Mouse (Mus musculus): ENCODE results near the gene Apon. TPM values are rescaled to one million over a fixed set of nuclear protein-coding genes. Genes with fewer than 3 reads are reported as not detected.
"Not testable (repeated sequence)": the region's sequence is repeated elsewhere in the genome, so short reads cannot be mapped to it uniquely, and the experiment has no call there.

Apon gene
- total RNA-seq, 2 experiments from 2014 or later, result 0.20 TPM; not detected in 1

DNA sequence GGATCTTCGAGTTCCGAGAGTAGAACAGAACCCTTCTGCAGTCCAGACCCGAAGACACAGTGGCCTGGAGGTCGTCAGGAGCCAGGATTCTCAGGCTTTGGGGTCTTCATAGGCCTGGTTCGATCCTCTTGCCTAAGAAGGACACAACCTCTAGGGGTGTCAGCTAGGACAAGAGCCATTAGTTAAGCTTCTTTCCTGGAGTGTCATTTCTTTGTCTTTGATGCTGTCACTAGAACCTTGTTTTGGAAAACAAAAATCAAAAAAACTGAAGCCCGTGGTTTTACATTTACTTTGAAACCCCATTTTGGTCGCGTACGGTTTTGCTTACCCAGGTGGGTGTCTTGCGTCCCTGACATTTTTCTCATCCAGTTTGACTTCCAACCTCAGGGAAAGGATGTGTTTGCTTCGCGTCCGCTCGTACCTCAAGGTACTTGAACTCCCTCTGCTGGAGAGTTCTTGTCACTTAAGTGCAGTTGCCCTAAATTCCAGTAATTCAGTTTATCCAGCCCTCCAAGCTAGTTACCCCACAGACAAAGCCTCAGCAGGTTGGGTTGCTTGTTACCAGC lies 21.4 kb upstream of the Apon start:
- intact Hi-C loops (cut with DNase I), result loop anchor here (1.0 kb wide), 1 partner anchor 19 kb away; no protein-coding TSS in a partner anchor
- peak; percentile 73 to 76 for DNase-seq

DNA sequence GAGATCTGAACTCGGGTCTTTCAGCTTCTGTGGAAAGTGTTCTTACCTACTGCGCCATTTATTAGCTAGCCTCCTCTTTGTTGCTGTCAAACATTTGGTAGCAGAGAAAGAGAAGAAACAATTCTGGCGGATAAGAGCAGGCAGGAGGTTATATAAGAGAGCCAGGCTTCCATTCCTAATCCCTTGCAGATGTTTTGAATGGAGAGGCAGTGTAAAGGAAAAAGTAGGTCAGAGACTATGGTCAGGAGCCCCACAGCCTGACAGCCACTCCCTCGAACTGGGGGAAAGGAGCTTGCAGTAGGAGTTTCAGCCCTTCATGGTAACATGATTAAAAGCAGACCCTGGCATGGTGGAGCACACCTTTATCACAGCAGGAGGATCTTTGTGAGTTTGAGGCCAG lies 17.6 kb upstream of the Apon start:
- intact Hi-C loops (cut with DNase I), result no loop called here
- no peak for DNase-seq

DNA sequence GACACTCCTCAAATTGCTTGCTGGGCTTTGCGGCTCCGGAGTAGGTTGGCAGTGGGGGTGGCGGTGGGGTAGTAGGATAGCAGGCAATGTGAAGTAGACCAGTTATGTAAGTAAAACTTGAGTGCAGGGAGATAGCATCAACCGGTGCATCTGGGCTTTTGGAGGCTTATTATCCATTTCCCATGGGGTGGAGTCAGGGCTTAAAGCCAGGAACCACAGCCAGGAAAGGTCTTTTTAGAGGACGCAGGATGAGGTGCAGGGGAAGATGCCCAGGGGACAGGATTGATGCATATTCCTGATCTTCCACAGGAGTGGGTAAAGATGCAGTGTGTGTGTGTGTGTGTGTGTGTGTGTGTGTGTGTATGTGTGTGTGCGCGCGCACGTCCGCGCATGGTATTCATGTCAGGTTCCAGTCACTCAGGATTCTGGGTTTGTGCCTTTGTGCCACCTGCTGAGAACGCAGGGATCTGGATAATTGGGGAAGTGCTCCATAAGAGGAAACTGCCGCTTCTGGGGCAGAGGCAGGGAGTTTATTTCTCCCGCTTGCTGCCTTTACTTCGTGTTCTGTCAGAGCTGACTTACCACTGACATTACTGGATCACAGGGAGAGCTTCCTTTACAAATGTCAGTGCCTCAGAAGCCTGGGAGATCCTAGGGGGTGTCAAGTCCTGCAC lies 16.0 kb upstream of the Apon start:
- intact Hi-C loops (cut with DNase I), result no loop called here
- peak; percentile 53 to 60 for DNase-seq

DNA sequence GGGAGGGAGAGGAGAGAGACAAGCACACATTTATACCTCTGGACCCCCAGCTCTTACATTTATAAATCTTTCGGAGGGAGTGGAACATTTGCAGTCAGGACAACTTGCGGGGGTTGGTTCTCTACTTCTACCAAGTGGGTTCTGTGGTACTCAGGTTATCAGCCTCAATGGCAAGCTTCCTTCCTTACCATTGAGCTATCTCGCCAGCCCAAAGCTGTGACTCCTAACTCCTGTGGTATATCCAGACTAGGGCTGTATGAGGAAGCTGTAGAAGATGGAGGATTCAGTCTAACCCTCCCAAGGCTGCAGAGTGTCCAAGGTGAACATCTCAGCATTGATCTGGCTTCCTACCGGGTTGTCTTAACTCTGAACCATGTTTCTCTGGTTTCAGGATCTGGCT lies 14.8 kb upstream of the Apon start:
- intact Hi-C loops (cut with DNase I), result no loop called here
- DNase-seq, result no peak

DNA sequence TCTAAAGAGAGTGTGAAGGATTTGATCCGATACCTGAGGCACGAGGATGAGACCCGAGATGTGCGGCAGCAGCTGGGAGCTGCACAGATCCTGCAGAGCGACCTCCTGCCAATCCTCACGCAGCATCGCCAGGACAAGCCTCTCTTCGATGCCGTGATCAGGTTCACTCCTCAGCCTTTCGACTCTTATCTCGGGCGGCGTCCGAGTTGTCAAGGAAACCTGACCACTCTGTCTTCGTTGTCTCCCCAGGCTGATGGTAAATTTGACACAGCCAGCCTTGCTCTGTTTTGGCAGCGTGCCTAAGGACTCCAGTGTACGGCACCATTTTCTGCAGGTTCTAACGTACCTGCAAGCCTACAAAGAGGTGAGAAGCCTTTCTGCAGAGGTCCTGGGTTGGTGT lies 13.8 kb upstream of the Apon start:
- no peak for DNase-seq
- intact Hi-C loops (cut with DNase I), result no loop called here

DNA sequence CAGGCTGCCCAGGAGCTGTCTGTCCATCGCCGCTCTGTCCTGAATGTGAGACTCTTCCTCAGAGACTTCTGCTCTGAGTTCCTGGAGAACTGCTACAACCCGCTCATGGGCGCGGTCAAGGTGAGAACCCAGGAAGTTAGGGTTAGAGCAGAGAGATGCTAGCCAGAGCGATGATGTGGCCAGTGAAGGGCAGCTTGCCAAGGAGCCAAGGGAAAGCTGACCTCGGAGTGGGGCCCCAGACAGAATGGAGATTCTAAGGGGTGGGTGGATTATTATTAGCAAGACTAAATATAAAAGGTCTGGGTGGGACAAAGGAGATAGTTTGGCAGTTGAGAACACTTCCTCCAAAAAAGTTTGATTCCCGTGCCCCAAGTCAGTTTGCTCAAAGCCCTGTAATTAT lies 10.6 kb upstream of the Apon start:
- intact Hi-C loops (cut with DNase I), result no loop called here
- peak; percentile 17 to 37 for DNase-seq

DNA sequence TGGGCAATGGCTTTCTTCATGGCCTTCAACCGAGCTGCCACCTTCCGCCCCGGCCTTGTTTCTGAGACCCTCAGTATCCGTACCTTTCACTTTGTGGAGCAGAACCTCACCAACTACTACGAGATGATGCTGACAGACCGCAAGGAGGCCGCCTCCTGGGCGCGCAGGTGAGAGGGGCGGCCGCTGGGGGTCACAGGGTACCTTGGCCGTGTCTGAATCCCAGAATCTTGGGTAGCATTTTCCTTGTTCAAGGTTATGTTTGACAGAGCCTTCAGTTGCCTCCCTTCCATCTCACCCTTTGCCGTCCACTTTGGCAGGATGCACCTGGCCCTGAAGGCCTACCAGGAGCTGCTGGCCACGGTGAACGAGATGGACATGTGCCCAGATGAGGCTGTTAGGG lies 9.8 kb upstream of the Apon start:
- DNase-seq, result no peak
- intact Hi-C loops (cut with DNase I), result no loop called here

DNA sequence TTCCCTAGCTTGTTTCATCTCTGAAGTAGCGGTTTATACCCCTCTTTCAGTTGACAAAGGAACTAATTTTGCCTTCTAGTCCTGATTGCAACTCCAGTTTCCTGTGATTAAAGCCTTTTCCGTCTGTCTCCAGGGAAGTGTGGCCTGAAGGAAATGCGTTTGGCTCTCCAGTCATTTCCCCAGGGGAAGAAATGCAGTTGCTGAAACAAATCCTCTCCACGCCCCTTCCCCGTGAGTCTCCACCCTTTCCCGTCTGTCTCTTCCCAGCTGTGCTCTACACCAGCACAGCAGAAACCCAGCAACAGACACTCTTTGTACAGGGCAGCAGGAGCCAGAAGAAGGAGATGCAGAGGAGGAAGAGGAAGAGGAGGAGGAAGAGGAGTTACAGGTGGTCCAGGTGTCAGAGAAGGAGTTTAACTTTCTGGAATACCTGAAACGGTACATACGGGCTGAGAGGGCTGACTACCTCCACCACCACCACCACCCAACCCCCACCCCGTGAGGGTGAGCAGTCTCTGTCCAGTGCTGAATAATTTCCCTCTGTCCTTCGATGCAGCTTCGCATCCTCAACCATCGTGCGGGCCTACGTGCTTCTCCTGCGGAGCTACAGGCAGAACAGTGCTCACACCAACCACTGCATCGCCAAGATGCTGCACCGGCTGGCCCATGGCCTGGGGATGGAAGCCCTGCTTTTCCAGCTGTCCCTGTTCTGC lies 6.7 kb upstream of the Apon start:
- intact Hi-C loops (cut with DNase I), result no loop called here
- peak; percentile 68 to 76 for DNase-seq

DNA sequence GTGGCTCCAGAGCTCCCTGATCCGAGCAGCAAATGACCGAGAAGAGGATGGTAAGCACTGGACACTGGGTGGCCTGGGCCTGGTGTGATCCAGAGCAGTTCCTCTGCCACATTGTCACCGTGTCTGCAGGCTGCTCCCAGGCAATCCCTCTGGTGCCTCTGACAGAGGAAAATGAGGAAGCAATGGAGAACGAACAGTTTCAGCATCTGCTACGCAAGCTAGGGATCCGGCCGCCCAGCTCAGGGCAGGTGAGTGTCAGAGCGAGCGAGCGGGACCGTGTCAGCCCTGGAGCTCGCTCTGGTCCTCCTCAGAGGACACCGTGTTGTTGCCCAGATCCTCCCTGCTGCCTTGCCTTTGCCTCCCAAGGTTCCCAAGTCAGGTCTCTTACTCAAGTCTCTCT lies 3.3 kb upstream of the Apon start:
- DNase-seq, result no peak
- intact Hi-C loops (cut with DNase I), result no loop called here

DNA sequence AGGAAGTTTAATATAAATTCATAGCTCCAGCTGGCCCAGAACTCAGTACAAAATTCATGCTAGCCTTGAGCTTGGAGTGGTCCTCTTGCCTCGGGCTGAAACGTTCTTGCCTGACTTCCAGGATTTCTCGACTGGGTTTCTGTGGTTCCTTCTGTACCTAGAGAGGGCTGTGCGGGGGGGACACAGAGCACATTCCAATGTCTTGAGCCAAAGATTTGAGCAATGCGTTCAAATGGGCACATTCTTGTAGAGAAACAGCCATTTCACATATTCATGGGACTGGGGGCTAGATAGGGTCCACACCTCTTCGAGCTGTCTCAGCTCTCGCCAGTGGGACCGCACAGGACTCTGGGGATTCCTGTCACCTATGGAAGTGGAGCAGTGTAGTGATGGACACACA lies 2.0 kb downstream of the Apon start:
- intact Hi-C loops (cut with DNase I), result no loop called here
- DNase-seq, result no peak

DNA sequence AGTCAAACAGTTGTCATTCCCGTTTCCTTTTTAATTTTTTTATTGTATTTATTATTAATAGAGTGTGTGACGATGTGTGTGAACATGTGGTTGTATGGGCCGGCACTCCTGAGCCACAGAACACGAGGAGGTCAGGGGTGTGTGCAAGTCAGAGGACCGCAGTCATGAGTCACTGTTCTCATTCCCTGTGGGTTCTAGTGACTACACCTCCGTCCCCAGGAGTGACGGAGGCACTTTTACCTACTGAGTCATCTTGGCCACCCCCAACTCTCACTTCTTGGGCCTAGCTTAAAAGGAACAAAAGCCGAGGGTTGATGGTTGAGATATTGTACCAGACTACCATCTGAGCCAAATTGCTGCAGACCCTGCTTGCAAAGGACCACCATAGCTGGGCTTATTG lies 2.4 kb downstream of the Apon start:
- intact Hi-C loops (cut with DNase I), result no loop called here
- DNase-seq, result no peak

DNA sequence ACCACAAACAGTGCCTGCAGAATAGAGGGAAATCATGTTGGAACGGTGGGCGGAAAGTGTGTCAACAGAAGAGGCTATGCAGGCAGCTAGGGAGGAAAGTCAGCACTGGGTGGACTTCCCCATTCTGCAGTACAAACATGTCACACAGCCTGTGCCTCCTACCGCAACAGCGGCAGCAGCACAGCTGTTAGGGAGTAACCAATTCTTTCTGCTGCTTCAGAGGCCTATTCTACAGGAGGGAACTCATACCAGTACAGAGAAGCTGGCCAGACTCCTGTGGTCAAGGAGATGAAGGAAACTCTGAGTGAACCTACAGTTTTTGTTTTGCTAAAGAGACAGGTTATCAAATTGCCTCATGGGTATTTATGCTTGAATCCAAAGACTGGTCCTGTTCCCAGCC lies 5.1 kb downstream of the Apon start:
- no peak for DNase-seq
- intact Hi-C loops (cut with DNase I), result no loop called here

DNA sequence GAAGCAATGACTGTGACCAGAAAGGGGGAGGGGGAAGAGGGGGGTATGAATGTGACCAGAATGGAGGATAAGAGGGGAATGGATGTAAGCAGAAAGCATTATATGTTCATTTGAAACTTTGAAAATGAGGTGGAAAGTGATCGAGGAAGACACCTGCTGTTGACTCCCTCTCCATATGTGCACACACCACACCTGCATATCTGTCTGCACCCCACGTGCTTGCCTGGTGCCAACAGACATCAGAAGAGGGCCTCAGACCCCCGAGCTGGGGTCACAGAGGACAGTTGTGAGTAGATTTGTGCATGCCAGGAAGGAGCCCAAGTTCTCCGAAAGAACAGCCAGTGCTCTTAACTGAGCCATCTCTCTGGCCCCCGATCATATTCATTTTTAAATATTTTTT lies 6.0 kb downstream of the Apon start:
- DNase-seq, result no peak
- intact Hi-C loops (cut with DNase I), result no loop called here

DNA sequence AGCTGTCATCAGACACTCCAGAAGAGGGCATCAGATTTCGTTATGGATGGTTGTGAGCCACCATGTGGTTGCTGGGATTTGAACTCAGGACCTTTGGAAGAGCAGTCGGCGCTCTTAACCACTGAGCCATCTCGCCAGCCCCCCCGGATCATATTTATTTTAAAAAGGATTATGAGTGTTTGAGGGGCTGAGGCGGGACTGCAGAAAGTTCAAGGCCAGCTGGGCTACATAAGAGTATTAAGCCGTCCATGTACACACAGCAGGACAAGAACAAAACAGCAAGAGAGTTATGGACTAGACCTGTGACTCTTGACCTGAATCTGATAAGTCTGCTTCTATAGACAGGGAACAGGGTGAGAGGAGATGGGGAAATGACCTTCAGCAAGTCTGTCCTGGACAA lies 6.5 kb downstream of the Apon start:
- intact Hi-C loops (cut with DNase I); DNase-seq: not testable (repeated sequence)

DNA sequence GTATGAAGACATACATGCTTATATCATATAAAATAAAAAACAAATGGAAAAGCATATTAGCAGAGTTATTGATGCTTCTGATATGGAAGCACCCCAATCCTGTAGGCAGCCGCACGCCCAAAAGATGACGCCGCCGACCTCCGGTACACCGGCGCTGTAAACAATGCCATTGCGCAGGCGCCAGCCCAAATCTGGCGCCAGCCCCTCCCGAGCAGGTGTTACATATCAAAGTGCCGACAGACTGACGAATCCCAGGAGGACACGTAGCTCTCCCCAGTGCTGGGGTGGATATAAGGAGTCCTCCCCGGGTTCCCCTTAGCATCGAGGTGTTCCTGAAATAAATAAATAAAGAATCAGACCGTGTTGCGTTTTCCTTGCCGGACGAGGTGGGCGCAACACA lies 8.4 kb downstream of the Apon start:
- DNase-seq, result peak; percentile 37 to 38
- intact Hi-C loops (cut with DNase I), result no loop called here

DNA sequence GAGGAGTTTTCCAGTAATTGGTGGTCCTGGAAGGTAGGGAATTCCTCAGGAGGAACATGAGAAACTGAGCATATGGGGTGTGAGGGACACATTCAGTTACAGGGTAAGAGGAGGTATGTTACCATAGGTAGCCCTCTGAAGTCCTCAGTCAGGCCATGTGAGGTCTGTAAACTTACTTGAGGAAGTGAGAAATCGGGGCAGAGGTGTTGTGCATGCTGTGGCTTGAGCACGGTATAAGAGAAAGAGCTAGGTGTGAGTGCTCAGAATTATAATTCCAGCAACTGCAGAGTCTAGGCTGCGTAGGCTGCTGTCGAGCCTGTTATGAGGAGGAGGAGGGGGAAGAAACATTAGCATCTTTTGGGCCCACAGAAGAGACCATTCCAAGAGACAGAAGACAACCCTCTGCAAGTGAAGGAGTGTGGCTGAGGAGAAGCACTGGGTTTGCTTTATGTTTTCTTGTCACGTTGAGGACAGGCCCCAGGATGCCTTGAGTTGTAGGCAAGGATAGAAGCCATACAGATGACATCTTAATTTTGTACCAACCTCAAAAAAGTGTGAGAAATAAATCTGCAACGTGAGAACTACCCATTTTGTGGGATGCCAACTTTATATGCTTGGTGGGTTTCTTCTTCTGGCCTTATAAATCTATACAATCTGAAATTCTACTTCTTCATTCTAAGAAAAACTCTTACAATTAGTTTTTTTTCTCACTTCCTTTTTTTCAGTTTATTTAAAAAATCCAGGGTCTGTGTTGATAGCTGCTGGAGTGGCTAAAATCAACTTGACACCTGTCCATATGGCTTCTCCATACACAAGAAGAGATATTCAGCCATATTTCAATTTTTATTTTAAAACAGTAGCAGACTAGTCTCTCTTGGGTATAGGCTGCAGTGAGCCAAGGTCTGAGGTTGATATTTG lies 9.8 kb downstream of the Apon start:
- no peak for DNase-seq
- intact Hi-C loops (cut with DNase I), result no loop called here

DNA sequence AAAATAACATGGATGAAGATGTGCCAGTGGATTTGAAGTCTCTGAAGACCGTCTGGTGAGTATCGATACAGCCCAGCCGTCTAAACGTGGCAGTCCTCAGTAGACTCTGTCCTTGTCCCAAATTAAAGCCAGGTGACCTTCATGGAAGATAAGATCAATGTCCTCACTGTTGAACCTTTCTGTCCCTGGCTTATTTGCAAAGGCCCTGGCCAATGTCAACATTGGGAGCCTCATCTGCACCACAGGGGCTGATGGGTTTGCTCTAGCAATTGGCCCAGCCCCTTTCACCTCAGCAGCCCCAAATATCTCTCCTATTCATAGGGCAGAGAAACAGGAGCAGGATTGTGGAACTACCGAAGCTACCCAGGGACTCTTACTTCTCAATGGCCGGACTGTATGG lies 14.5 kb downstream of the Apon start, which contains the start of gene Apof:
Gene Apof, plus strand, starts transcription at position 301 of the 400 bp plus-strand sequence.
- intact Hi-C loops (cut with DNase I), result no loop called here
- no peak for DNase-seq

DNA sequence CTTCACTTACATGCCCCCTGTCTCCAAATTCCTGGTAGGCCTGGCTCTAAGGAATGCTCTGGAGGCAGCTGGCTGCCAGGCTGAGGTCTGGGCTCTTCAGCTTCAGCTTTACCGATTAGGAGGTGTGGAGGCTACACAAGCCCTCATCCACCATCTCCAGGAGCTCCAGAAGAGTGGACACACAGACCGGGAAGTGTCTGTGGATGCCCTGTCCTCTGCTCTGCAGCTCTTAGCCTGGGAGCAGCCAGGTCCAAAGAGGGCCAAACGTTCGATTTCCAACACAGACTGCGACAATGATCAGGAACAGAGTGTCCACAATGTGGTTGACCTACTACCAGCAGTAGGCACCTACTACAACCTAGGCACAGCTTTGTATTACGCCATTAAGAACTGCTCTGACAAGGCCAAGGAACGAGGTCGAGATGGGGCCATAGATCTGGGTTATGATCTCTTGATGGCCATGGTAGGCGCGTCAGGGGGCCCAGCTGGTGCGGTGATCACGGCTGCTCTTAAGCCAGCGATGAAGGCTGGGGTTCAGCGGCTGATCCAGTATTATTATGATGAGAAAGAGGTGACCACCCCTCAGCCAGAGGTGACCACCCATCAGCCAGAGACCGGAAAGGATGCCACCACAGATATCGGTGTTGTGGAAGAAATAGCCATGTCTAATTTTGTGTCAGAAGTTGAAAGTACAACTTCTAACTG lies 15.5 kb downstream of the Apon start:
- DNase-seq, result no peak
- intact Hi-C loops (cut with DNase I), result no loop called here

DNA sequence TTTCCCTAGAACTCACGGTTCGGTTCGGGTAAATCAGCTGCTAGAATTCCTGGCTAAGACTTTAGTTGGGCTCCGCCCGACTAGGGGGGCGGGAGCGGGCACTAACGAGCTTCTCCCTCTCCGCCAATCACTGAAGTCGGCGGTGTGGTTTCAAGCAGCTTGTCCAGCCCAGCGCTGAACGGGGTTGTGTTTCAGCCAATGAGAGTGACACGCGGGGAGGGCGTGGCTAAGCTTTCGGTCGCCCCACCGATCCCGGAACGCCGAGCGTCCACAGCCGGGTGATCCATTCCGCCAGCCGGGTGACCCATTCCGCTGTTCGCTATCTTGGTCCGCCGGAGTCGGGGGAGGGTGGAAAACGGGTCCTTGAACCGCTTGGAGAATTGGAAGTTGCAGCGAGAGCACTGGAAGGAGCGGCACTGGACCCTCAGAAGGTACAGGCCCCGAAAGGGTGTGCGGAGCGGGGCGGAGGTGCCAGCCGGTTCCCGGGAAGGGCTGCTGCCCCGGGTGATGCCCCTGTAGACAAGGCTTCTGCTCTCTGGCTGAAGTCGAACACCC lies 16.5 kb downstream of the Apon start, which contains the start of gene Stat2:
Gene Stat2, plus strand, starts transcription at position 273 of the 555 bp plus-strand sequence.
- peak; percentile 98 for DNase-seq
- intact Hi-C loops (cut with DNase I), result loop anchor here (5.0 kb wide), 1 partner anchor 128 kb away; no protein-coding TSS in a partner anchor

DNA sequence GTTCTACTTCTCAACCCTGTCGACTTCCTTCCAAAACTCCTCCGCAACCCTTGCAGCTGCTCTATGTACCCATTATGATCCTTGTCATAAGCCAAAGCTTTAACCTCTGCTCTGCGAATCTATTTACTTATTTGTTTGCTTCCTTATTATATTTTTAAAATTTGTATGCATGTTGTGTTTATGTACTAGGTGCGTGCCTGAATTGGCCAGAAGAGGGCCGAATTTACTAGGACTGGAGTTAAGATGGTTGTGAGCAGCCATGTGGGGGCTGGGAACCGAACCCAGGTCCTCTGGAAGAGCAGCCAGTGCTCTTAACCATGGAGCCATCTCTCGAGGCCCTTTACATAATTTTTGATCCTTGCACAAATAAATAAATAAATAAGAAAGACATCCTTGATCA lies 17.0 kb downstream of the Apon start:
- DNase-seq, result no peak
- intact Hi-C loops (cut with DNase I), result loop anchor here (5.0 kb wide), 1 partner anchor 129 kb away; no protein-coding TSS in a partner anchor
